In the genomic region with DNA sequence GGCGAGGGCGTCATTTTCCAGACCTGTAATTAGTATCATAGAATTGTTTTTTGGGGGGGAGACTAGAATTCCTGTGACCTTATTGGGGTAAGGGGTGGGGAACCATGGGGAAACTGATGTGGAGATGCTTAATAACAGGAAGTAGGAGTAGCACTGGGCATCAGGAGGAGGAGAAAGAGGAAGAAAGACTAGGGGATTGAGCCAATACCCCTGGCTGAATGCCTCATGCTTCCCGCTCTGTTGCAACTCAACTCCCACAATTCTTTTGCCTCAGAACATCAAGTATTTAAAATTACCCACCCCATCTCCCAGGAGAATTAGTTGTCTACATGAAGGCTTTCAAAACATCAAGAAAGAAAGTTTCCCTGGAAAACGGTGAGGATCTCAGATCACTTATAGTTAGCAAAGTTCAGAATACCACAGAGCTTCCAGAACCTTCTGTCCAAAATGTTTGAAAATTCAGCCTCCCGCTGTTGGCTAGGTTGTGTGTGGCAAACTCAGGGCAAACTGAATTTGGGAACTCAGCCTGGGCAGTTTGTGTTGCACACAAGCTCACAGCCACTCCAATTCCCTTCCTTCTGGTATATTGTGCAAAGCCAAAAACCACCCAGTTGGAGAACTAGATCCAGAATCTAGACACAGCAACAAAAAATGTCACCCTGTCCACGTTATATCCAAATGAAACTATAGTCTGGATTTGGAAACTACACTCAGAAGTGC, we compare ENCODE assay signal across 21 mouse cellular contexts.
DNase-seq lines count a peak whose midpoint lies in the region; ATAC-seq and TF ChIP-seq lines count a peak whose summit lies in the region.
"Had no signal": no experiment of that assay in that cellular context is flagged by ENCODE, and none has a peak within 500 bp of the region (broad histone marks: within the 10 kb centered on the region; RNA-seq: fewer than 3 reads in every experiment).

No protein-coding gene starts in this region.

- H3K36me3 ChIP-seq in heart, adult 2 months (ENCODE audit: control insufficient read depth, insufficient read depth, low read length) = peaks cover 1% of the 10 kb centered on the region
- H3K36me3 ChIP-seq in heart, embryonic 12.5 days = no peaks in the 10 kb centered on the region
- H3K36me3 ChIP-seq in liver, embryonic 11.5 days (ENCODE audit: control insufficient read depth, insufficient read depth, low read length) = no peaks in the 10 kb centered on the region
- H3K36me3 ChIP-seq: embryonic facial prominence, embryonic 13.5 days; forebrain, embryonic 12.5 days; heart, embryonic 10.5 days; hindbrain, embryonic 12.5 days had no signal

- H3K4me1 ChIP-seq in heart, adult 2 months (ENCODE audit: control insufficient read depth, insufficient read depth, low read length) = peaks cover 5% of the 10 kb centered on the region
- no peaks in the 10 kb centered on the region for H3K4me1 ChIP-seq in heart, embryonic 12.5 days (replicated peaks)
- H3K4me1 ChIP-seq in liver, embryonic 11.5 days (replicated peaks; ENCODE audit: control insufficient read depth, insufficient read depth, low read length) = no peaks in the 10 kb centered on the region
- H3K4me1 ChIP-seq: forebrain, embryonic 12.5 days; heart, embryonic 10.5 days; hindbrain, embryonic 12.5 days had no signal

- TF ChIP-seq CTCF in heart, adult 2 months (IDR thresholded peaks at IDR 0.05) = no peak

- H3K4me3 ChIP-seq in heart, adult 2 months = no peak overlapping the region
- no peak overlapping the region for H3K4me3 ChIP-seq in heart, embryonic 12.5 days
- H3K4me3 ChIP-seq in liver, embryonic 11.5 days (ENCODE audit: low read depth, low read length) = no peak overlapping the region
- H3K4me3 ChIP-seq: embryonic facial prominence, embryonic 13.5 days; forebrain, embryonic 12.5 days; gastrocnemius, adult 2 months; heart, embryonic 10.5 days; hindbrain, embryonic 12.5 days had no signal

- no peak for TF ChIP-seq POLR2A in heart, adult 2 months (IDR thresholded peaks at IDR 0.05; ENCODE audit: insufficient read depth, low read depth, low read length)

- WGBS in heart, adult 2 months = 57% methylated on average over 6 of the region's 6 CpGs
- WGBS in heart, embryonic 12.5 days = 84% methylated on average over 6 of the region's 6 CpGs
- WGBS in liver, embryonic 11.5 days = 81% methylated on average over 6 of the region's 6 CpGs

- H3K79me2 ChIP-seq in heart, adult 2 months (replicated peaks; ENCODE audit: control insufficient read depth, insufficient read depth, low read length) = no peaks in the 10 kb centered on the region

- ATAC-seq in heart, embryonic 12.5 days (ENCODE audit: insufficient number of reproducible peaks, low FRiP score) = no peak
- no peak for ATAC-seq in liver, embryonic 11.5 days (replicated peaks; ENCODE audit: low FRiP score)
- ATAC-seq: forebrain, embryonic 16.5 days; hindbrain, embryonic 16.5 days; inflammation-experienced regulatory T-cells, adult 6 months; intestine, postnatal 0 days had no signal

- no peaks in the 10 kb centered on the region for H3K27me3 ChIP-seq in heart, adult 2 months (ENCODE audit: control insufficient read depth, insufficient read depth, low read length)
- 0 out of 2 replicates have a peak, but pooled peaks cover 3% of the 10 kb centered on the region for H3K27me3 ChIP-seq in heart, embryonic 12.5 days (replicated peaks)
- no peaks in the 10 kb centered on the region for H3K27me3 ChIP-seq in liver, embryonic 11.5 days (replicated peaks; ENCODE audit: control insufficient read depth, insufficient read depth, low read length)

- TF ChIP-seq EP300 in heart, adult 2 months (IDR thresholded peaks at IDR 0.05; ENCODE audit: insufficient read depth, low read depth, low read length) = no peak

- H3K9me3 ChIP-seq in heart, embryonic 12.5 days (replicated peaks) = no peaks in the 10 kb centered on the region
- H3K9me3 ChIP-seq in liver, embryonic 11.5 days (ENCODE audit: control insufficient read depth, low read length) = no peaks in the 10 kb centered on the region
- H3K9me3 ChIP-seq: embryonic facial prominence, embryonic 13.5 days; forebrain, embryonic 12.5 days; heart, embryonic 10.5 days; hindbrain, embryonic 12.5 days had no signal

- H3K4me2 ChIP-seq in heart, embryonic 12.5 days = no peak overlapping the region
- no peak overlapping the region for H3K4me2 ChIP-seq in liver, embryonic 11.5 days
- H3K4me2 ChIP-seq: embryonic facial prominence, embryonic 13.5 days; forebrain, embryonic 12.5 days; hindbrain, embryonic 12.5 days had no signal

- no peak overlapping the region for H3K9ac ChIP-seq in heart, adult 2 months (ENCODE audit: low read depth, low read length)
- no peak overlapping the region for H3K9ac ChIP-seq in heart, embryonic 12.5 days
- H3K9ac ChIP-seq in liver, embryonic 11.5 days (ENCODE audit: low read depth, low read length) = no peak overlapping the region
- H3K9ac ChIP-seq: embryonic facial prominence, embryonic 13.5 days; forebrain, embryonic 12.5 days; hindbrain, embryonic 12.5 days had no signal

- peak; percentile 21 for DNase-seq in adrenal gland, postnatal 14 days
- no peak for DNase-seq in adrenal gland, adult (ENCODE audit: inconsistent age in 2 of 2, low spot score in 1 of 2)
- DNase-seq in heart, adult 2 months = peak in 1 of 2 experiments; percentile 30
- peak; percentile 23 for DNase-seq in lung, postnatal 36 days
- no peak for DNase-seq in lung, postnatal 10 days
- no peak for DNase-seq in liver, embryonic 11.5 days (ENCODE audit: low spot score)
- DNase-seq in left cerebral cortex, postnatal 36 days (ENCODE audit: low spot score in 2 of 2) = no peak
- DNase-seq: cerebellum, adult 18-20 months; cerebellum, adult 9-11 months; cerebellum, postnatal 36 days; gastrocnemius, adult 2 months; gastrocnemius, postnatal 36 days had no signal

- intact Hi-C loops in heart, adult 2 months (cut with DNase I) = loop anchor here (10.0 kb wide), 2 partner anchors 1747 to 1777 kb away; no protein-coding TSS in a partner anchor
- intact Hi-C loops in left cerebral cortex, postnatal 36 days (cut with DNase I) = loop anchor here (10.0 kb wide), 1 partner anchor 1777 kb away; no protein-coding TSS in a partner anchor

- peak overlapping the region; percentile 8 for H3K27ac ChIP-seq in heart, adult 2 months
- H3K27ac ChIP-seq in heart, embryonic 12.5 days (ENCODE audit: poor library complexity, severe bottlenecking) = no peak overlapping the region
- H3K27ac ChIP-seq in liver, embryonic 11.5 days (ENCODE audit: low read depth, low read length) = no peak overlapping the region
- H3K27ac ChIP-seq: embryonic facial prominence, embryonic 13.5 days; forebrain, embryonic 12.5 days; gastrocnemius, adult 2 months; heart, embryonic 10.5 days; hindbrain, embryonic 12.5 days had no signal

Comparison
In these comparisons a context has a peak if more than half of its experiments do, and no peak if none do; other contexts are left out.
1. DNase-seq: peak in adrenal gland, postnatal 14 days (single experiment) and lung, postnatal 36 days (single experiment); none in adrenal gland, adult (0 of 2), lung, postnatal 10 days (single experiment), liver, embryonic 11.5 days (single experiment) and left cerebral cortex, postnatal 36 days (0 of 2).